Mouse (Mus musculus) ZHBTc4 (cell line): Measurements from ENCODE around the gene Gdf11.

ENCODE experiments used
- DNase-seq: peaks from one replicate; pipeline ENCODE4 v3.0.0-alpha.2; 2011; ENCODE audit warnings: low read depth, low spot score

Gene Gdf11

GRCm38 (mm10) chr10:128891296-128892094 lies at the start of gene Gdf11:
Gene Gdf11 (minus strand): TSS chr10:128891718.
- DNase-seq = peak; percentile 83

GRCm38 (mm10) chr10:128940475-128941061 lies 49.0 kb upstream of the Gdf11 start:
- no peak for DNase-seq

DNA sequence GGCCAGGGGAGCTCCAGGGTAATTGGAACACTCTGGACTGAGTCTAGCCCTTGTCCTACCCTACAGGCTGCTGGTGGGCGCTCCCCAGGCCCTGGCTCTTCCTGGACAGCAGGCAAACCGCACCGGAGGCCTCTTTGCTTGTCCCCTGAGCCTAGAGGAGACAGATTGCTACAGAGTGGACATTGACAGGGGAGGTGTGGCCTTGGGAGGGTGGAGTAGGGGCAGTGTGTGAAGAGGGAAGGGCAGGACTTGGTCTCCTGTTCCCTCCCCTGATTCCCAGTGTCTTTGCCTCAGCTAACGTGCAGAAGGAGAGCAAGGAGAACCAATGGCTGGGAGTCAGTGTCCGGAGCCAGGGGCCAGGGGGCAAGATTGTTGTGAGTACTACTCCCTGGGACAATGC lies 47.5 kb upstream of the Gdf11 start:
- no peak for DNase-seq

DNA sequence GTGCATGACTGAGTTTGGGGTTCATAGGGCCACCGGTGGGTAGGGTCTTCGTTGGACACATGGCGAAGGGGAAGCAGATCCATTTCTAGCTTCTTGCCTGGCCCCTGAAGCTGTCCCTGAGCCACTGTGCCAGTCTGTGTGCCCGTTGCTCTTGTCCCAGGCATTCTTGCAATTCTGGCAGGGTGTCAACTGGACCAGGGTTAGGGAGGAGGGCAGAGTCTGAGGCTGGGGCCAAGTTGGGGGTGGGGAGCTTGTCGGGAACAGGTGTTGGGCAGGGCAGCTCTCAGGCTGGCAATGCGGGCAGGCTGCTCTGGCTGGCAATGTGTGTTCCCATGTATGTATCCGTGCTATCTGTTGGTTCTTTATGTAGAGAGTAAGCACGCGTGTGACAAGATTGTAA lies 46.9 kb upstream of the Gdf11 start:
- DNase-seq = no peak

DNA sequence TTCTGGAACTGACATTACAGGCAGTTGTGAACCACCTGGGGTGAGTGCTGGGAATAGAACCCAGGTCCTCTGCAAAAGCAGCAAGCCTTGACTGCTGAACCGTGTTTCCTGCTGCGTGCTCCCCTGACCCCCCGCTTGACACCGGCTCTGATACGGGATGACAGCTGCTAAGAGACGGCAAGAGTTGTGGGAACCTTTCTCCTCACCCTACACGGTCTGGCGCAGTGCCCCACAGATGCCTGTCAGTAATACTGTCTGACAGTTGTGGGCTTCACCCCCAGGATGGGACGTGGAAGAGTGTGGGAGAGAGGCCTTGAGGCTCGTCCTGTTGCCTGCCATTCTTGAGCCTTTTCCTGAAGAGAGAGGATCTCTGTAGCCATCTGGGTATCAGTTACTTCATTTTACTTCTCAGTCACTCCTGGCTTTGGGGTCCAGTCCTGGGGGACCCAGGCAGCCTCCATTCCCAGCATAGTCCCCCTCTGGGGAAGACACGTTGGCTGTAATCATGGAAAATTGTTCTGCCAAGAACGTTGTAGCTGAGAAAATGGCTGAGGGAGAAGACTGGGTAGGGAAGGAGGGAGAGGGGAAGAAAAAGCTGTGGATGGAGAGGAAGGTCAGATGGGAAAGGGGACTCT lies 46.4 kb upstream of the Gdf11 start:
- DNase-seq = no peak

- DNase-seq = no peak
Observed at GRCm38 (mm10) chr10:128935826-128936440, 44.4 kb upstream of the Gdf11 start.

GRCm38 (mm10) chr10:128934997-128935787 lies 43.7 kb upstream of the Gdf11 start:
- DNase-seq = no peak

- no peak for DNase-seq
Observed at GRCm38 (mm10) chr10:128933976-128934721, 42.6 kb upstream of the Gdf11 start.

- DNase-seq = peak; percentile 77
Observed at GRCm38 (mm10) chr10:128933574-128933973, 42.1 kb upstream of the Gdf11 start, which contains the start of gene Itga7. Gene Itga7 (plus strand): TSS chr10:128933818.

DNA sequence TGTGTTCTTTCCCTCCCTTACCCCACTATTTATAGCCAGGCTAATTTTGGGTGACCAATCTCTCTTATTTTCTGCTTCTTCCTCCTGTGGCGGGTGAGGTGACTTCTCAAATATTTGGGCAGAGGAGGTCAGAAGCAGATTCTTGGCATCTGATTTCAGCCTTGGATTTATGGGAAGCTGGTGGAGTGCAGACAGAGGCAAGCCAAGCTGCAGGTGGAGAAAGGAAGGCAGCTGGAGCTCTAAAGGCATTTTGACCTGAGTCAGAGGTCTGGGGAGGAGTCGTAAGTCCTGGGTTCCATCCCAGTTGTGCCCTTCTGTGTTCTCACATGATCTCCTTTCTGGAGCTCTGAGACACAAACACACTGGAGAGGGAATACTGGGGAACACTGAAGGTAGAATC lies 39.9 kb upstream of the Gdf11 start:
- DNase-seq = no peak

DNA sequence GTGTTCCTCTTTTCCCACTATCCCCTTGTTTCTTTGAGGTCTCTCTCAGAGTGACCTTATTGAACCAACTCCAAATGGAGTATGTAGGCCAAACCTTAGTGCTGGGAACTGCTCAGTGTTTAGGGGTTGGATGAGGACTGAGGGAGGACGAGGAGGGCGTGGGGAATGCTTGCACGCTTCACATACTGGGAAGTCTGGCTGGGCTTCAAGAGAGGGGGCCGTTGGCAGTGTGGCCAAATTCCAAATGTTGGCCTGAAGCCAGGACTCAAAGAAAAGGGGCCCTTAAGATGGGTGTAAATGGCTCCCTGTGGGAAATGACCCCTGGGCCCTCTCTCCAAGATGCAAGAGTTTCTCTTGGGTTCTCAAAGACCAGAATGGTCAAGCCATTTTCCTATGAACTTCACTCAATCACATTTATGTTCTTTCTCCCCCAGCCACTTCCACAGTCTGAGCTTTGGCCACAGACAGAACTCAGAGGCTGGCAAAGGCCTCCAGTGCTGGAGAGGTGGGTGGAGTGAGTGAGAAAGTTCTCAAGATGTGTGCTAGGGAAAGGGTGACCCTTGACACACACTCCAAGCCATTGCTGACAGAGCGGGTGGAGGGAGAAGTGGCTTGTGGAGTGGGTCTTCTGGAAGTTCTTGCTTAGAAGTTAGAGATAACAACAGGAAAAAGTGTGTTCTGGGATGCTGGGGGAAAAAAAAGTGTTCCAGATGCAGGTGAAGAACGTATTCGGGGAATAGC lies 38.3 kb upstream of the Gdf11 start:
- DNase-seq = no peak

DNA sequence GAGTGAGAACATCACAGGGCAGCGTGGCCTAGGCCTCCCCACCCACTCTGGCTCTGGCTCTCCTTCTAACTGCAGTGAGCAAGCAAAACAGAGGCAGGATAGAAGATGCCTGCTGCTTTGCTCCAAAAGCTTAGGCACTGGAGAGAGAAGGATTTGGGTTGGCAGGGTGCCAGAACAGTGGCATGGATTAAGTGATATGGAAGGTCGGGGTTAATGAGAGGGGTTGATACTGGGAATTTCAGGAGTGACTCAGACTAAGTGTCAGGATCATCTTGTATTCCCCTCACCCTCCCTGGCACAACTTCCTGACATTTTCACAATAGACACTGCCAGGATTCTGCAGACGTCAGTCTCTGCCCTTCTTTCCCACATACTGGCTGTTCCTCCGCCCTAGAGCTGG lies 36.8 kb upstream of the Gdf11 start:
- DNase-seq = no peak

DNA sequence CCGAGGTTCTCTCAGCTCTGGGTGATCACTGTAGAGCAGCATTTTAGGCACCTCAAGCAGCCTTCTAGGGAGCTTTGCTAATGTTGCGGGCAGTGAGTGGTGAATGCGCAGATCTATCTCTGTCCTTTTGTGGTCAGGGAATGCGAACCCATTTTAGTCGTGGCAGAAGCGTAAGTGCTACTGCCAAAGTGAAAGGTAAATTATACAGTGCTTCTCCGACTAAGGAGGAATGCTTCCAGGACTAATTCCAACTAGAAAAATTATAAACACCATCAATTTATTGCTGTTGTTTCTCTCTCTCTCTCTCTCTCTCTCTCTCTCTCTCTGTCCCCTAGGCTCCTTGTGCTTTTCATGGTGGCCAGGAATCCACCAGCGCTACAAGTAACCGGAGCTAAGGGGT lies 32.4 kb upstream of the Gdf11 start, which contains the start of gene Bloc1s1:
TSS of gene Bloc1s1 (minus strand) at position 101 of the 400 bp plus-strand sequence.
- no peak for DNase-seq

GRCm38 (mm10) chr10:128923013-128923691 lies 31.6 kb upstream of the Gdf11 start:
- DNase-seq = peak; percentile 98

GRCm38 (mm10) chr10:128922822-128923012 lies 31.2 kb upstream of the Gdf11 start, which contains the start of gene Rdh5:
Gene Rdh5 (minus strand): TSS chr10:128922888.
- DNase-seq = no peak

DNA sequence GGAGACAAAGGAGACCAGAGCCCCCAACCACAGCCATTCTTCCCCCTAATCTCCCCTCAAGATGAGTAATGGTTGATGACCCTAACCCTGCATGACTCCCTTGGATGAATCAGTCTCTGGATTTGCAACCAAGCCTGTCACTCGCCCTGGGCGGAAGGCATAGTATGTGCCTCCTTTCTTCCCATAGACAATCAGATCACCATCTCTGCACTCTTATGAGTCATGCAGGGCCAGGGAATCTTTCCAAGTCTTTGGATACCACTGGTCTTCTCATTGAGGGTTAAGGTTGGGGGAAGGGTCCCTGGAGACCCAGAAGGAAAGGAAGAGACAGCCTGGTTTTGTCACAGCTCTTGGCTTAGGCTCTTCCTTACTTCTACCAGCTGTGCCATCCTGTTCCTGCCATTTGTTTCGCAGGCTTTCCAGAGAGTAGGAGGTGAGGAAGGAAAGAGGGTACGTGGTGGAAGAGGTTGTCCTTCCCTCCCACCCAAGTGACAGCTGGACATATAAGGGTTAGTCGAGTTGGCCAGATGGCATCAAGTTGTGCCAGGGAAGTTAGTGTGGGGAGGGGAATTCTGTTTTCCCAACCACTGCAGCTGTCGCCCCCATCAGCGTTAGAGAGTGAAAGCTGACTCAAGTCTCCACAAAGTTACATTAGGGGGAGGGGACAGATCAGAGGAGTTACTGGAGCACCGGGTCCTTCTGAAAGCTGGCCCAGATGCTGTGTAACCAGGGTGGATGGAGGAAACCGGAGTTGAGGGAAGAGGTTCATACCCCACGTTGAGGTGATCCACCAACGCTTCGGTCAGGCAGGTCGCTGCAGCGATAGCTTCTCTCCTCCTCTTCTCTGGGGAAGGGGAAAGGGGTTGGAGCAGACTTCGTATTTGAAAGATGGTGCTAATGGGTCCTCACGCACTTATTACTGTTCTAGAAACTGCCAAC lies 30.6 kb upstream of the Gdf11 start:
- no peak for DNase-seq

GRCm38 (mm10) chr10:128921251-128921650 lies 29.7 kb upstream of the Gdf11 start:
- no peak for DNase-seq

GRCm38 (mm10) chr10:128920736-128921161 lies 29.2 kb upstream of the Gdf11 start:
- DNase-seq = peak; percentile 67

- DNase-seq = no peak
Observed at GRCm38 (mm10) chr10:128919966-128920365, 28.4 kb upstream of the Gdf11 start.
